Mouse (Mus musculus) heart, embryonic 14.5 days (tissue): ENCODE results near the gene Tbcel. TPM values are rescaled to one million over a fixed set of nuclear protein-coding genes. Genes with fewer than 3 reads are reported as not detected.

Experiments used
- ATAC-seq: fragments of 200-750 bp; cut with Nextera tagmentation; 2 replicates; pipeline ENCODE4 v1.8.0; 2017; ENCODE audit warnings: low read depth, moderate TSS enrichment; ENCODE audit not compliant: insufficient number of reproducible peaks, insufficient read depth, low FRiP score
- H3K27ac ChIP-seq, 2 experiments: fragments of 200-500 bp in 1 of 2; fragments of 300-500 bp in 1 of 2; sonication (generic) in 1 of 2; replicated peaks in 1 of 2; 2 replicates each; pipeline ENCODE4 v1.5.1; 2012 to 2014; ENCODE audit warnings: low read depth in 2 of 2, low read length in 2 of 2, control low read depth in 1 of 2, mild to moderate bottlenecking in 1 of 2, mixed read lengths in 1 of 2; ENCODE audit not compliant: control insufficient read depth in 1 of 2, insufficient read depth in 1 of 2
- H3K27me3 ChIP-seq: fragments of 300-500 bp; sonication (generic); 2 replicates; pipeline ENCODE4 v1.6.1; 2014; ENCODE audit warnings: mild to moderate bottlenecking, low read length, control low read depth; ENCODE audit not compliant: control insufficient read depth, insufficient read depth
- H3K36me3 ChIP-seq: fragments of 300-500 bp; sonication (generic); 2 replicates; pipeline ENCODE4 v1.6.1; 2014; ENCODE audit warnings: mild to moderate bottlenecking, control low read depth, low read length, mixed read lengths; ENCODE audit not compliant: control insufficient read depth, insufficient read depth
- H3K4me1 ChIP-seq, 2 experiments: fragments of 200-500 bp in 1 of 2; fragments of 300-500 bp in 1 of 2; sonication (generic) in 1 of 2; 2 replicates each; pipeline ENCODE4 v1.6.1; 2012 to 2014; ENCODE audit warnings: low read length in 2 of 2, control low read depth in 1 of 2, mixed read lengths in 1 of 2; ENCODE audit not compliant: control insufficient read depth in 2 of 2, insufficient read depth in 2 of 2
- H3K4me2 ChIP-seq: fragments of 300-500 bp; sonication (generic); 2 replicates; pipeline ENCODE4 v1.6.1; 2014; ENCODE audit warnings: mild to moderate bottlenecking, low read length
- H3K4me3 ChIP-seq, 2 experiments: fragments of 200-500 bp in 1 of 2; fragments of 300-500 bp in 1 of 2; sonication (generic) in 1 of 2; 2 replicates each; pipeline ENCODE4 v1.5.1; 2012 to 2014; ENCODE audit warnings: low read length in 2 of 2, mild to moderate bottlenecking in 2 of 2, control low read depth in 1 of 2, low read depth in 1 of 2, moderate library complexity in 1 of 2; ENCODE audit not compliant: control insufficient read depth in 1 of 2, insufficient read depth in 1 of 2
- H3K9ac ChIP-seq: fragments of 300-500 bp; sonication (generic); 2 replicates; pipeline ENCODE4 v1.6.1; 2014; ENCODE audit warnings: mild to moderate bottlenecking, low read length
- H3K9me3 ChIP-seq: fragments of 300-500 bp; sonication (generic); 2 replicates; pipeline ENCODE4 v1.6.1; 2016; ENCODE audit warnings: low read length, control low read depth; ENCODE audit not compliant: control insufficient read depth
- WGBS: fragments of 180-500 bp; shearing (Covaris S2); extraction: QIAGEN DNeasy Blood & Tissue Kit; methylation state at CpG from one replicate; pipeline ENCODE4 v1.1.7; 2014; 5-methylcytosine and 5-hydroxymethylcytosine counted together
- polyA plus RNA-seq: library from polyadenylated mRNA; unstranded; fragments of >200 nt; fragmentation: Nextera tagmentation; extraction: Ambion mirVana; gene quantifications from 2 replicates; pipeline ENCODE4 v1.2.1, GENCODE M21; 2014

Gene Tbcel
- polyA plus RNA-seq, 1 experiment from 2014 or later = 3.8 TPM

DNA sequence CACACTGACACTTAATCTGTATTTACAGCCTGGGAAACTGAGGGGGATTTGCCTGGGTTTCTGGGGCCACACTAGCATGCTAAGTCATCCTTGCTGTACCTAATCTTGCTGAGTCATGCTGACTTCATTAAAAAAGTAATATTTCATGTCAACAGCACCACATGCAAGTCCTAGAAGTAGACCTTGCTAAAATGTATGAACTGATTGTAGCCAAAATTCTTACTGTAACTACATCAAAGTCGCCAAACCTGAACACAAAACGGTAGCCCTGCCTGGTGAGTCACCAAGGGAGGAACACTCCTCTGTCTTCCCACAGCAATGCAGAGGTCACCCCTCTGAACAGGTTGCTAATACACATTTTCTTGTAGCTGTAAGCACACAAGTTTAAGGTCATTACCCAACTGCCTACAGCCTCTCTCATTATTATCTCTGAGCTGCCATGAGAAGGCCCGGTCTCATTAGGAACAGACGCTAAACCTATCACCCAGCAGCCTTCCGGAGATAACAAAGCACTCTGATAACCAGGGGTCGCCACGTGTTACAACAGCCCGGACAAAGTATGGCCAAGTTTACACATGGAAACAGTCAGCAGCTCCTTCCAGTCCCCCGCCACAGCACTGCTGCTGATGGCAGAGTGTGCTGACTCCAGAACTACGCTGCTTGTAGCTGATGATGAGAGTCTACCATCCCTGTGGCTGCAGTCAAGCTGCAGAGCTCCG, 46.1 kb downstream of the Tbcel start:
- Histone ChIP-seq H3K9ac (no peak overlapping the region), H3K27me3 (peaks cover 68% of the 10 kb centered on the region), H3K4me1 (peaks cover 11 to 28% of the 10 kb centered on the region in 2 experiments), H3K4me3 (no peak overlapping the region), H3K9me3 (no peaks in the 10 kb centered on the region), H3K4me2 (peak overlapping the region; percentile 28), H3K36me3 (no peaks in the 10 kb centered on the region), H3K27ac (peak overlapping the region; percentile 35 to 43; a peak in 3 of 4 replicates)
- WGBS = 6% methylated on average over 11 of the region's 11 CpGs
- peak; percentile 73 for ATAC-seq

DNA sequence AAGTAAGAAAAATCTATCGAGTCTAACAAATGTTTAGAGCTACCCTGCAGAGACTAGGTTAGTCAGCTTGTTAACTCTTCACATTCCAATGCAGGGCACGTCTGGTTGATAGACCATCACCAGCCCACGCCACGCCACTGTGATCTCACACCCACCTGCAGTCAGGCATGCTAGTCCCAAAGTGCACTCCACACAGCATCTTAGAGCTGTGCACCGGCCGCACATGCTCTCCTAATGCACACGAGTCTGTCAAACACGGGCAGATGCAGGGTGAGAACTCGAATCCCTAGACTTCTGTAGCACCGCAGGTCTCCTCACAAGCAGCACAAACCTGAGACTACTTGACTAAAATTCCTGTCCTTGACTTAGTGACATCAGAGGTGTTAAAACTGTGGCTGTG, 47.3 kb downstream of the Tbcel start:
- Histone ChIP-seq H3K36me3 (no peaks in the 10 kb centered on the region), H3K9ac (no peak overlapping the region), H3K27ac (no peak overlapping the region)

DNA sequence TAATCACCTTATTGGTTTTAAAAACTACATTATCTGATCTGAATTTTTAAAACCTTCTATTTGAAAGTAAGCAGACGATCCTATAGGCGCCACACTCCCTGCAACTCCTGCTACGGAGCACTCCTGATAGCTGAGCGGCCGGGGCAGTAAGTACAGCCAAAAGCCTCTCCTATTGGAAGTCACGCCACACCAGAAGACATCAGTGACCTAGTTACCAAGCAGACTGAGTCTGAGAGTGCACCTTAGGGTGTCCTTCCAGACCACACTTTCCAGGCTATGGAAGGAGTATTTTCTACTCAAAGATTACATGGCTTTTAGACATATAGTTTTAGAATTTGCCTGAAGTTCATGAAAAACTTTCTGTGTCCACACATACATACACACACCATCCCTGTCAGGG, 47.9 kb downstream of the Tbcel start:
- H3K4me2 ChIP-seq = no peak overlapping the region
- H3K27me3 ChIP-seq = peaks cover 75% of the 10 kb centered on the region
- 75% methylated on average over 6 of the region's 6 CpGs for whole genome bisulfite sequencing

More for the DNA sequence above, 47.3 kb downstream of the Tbcel start:
- Histone ChIP-seq H3K4me2 (no peak overlapping the region), H3K27me3 (peaks cover 68% of the 10 kb centered on the region), H3K9me3 (no peaks in the 10 kb centered on the region), H3K4me3 (no peak overlapping the region), H3K4me1 (peaks cover 11 to 23% of the 10 kb centered on the region in 2 experiments)
- 79% methylated on average over 10 of the region's 10 CpGs for WGBS
- no peak for ATAC-seq

GRCm38 (mm10) chr9:42458741-42459515, 48.7 kb downstream of the Tbcel start:
- Histone ChIP-seq H3K9ac (no peak overlapping the region), H3K4me2 (no peak overlapping the region), H3K27ac (no peak overlapping the region), H3K4me1 (peaks cover 11 to 23% of the 10 kb centered on the region in 2 experiments), H3K4me3 (no peak overlapping the region), H3K36me3 (no peaks in the 10 kb centered on the region), H3K27me3 (peaks cover 72% of the 10 kb centered on the region), H3K9me3 (no peaks in the 10 kb centered on the region)
- ATAC-seq = no peak
- WGBS = 69% methylated on average over 9 of the region's 9 CpGs

More for the DNA sequence above, 47.9 kb downstream of the Tbcel start:
- Histone ChIP-seq H3K27ac (no peak overlapping the region), H3K36me3 (no peaks in the 10 kb centered on the region), H3K4me3 (no peak overlapping the region), H3K9ac (no peak overlapping the region), H3K4me1 (peaks cover 11 to 23% of the 10 kb centered on the region in 2 experiments), H3K9me3 (no peaks in the 10 kb centered on the region)
- ATAC-seq = no peak

DNA sequence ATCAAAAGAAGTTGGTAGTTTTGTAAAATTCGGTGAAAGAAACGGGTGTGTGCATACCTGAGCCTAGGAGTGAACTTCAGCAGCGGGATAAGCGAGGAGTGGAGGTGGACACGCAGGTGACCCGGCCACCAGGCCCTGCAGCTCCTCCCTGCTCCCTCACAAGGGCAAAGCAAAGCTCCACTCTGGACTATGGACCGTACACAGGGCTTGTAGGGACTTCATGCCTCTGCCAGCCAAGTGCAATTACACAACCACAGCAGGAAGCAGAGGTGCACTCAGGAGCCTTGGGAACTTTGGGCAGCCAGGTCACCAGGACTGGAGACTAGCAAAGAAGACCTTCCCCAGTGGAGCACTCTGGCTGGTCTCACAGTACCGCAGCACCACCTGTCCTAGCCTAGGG, 50.1 kb downstream of the Tbcel start:
- Histone ChIP-seq H3K4me3 (no peak overlapping the region), H3K27ac (no peak overlapping the region), H3K4me2 (no peak overlapping the region), H3K36me3 (0 out of 2 replicates have a peak, but pooled peaks cover 3% of the 10 kb centered on the region), H3K27me3 (peaks cover 73% of the 10 kb centered on the region), H3K4me1 (peaks cover 7 to 14% of the 10 kb centered on the region in 2 experiments), H3K9me3 (no peaks in the 10 kb centered on the region), H3K9ac (no peak overlapping the region)
- WGBS = 93% methylated on average over 8 of the region's 8 CpGs
- no peak for ATAC-seq

GRCm38 (mm10) chr9:42454364-42454763, 53.2 kb downstream of the Tbcel start:
- WGBS = 96% methylated on average over 8 of the region's 8 CpGs
- Histone ChIP-seq H3K36me3 (peaks cover 10% of the 10 kb centered on the region; the same call in 1 of the 2 replicates), H3K4me1 (no peaks in the 10 kb centered on the region), H3K9me3 (no peaks in the 10 kb centered on the region), H3K9ac (no peak overlapping the region), H3K4me2 (no peak overlapping the region), H3K4me3 (no peak overlapping the region), H3K27me3 (peaks cover 55% of the 10 kb centered on the region), H3K27ac (no peak overlapping the region)
- no peak for ATAC-seq

- no peaks in the 10 kb centered on the region for H3K9me3 ChIP-seq
- peaks cover 27% of the 10 kb centered on the region for H3K36me3 ChIP-seq
- no peak for ATAC-seq
- H3K4me1 ChIP-seq = no peaks in the 10 kb centered on the region
- no peak overlapping the region for H3K27ac ChIP-seq
- WGBS = 93% methylated on average over 6 of the region's 6 CpGs
- H3K4me2 ChIP-seq = no peak overlapping the region
- no peak overlapping the region for H3K4me3 ChIP-seq
- no peak overlapping the region for H3K9ac ChIP-seq
- H3K27me3 ChIP-seq = peaks cover 7% of the 10 kb centered on the region; the same call in 1 of the 2 replicates
Observed at GRCm38 (mm10) chr9:42449043-42449442, 58.6 kb downstream of the Tbcel start.
